Mouse (Mus musculus): ENCODE measurements around the gene Smad1.

The Smad1 gene

GRCm38 (mm10) chr8:79293841-79294240 lies 105.5 kb downstream of the Smad1 start:
- no peak for DNase-seq

- no peak for DNase-seq
Observed at GRCm38 (mm10) chr8:79292712-79293264, 106.5 kb downstream of the Smad1 start.

- DNase-seq: no peak
Observed at GRCm38 (mm10) chr8:79289592-79289991, 109.7 kb downstream of the Smad1 start.

GRCm38 (mm10) chr8:79288681-79289080 lies 110.6 kb downstream of the Smad1 start:
- DNase-seq: no peak
